Mouse (Mus musculus) midbrain, postnatal 0 days (tissue): ENCODE data around the gene Rwdd4a. TPM values are rescaled to one million over a fixed set of nuclear protein-coding genes. Genes with fewer than 3 reads are reported as not detected.

ENCODE experiments used
- ATAC-seq: fragments of 200-750 bp; cut with Nextera tagmentation; 2 replicates; pipeline ENCODE4 v1.8.0; 2017; ENCODE audit warnings: moderate number of reproducible peaks, mild to moderate bottlenecking, moderate TSS enrichment, moderate library complexity; ENCODE audit not compliant: low FRiP score
- DNase-seq: peaks from one replicate; pipeline ENCODE4 v3.0.0-alpha.2; 2015; ENCODE audit warnings: low spot score
- H3K27ac ChIP-seq: fragments of 300-500 bp; sonication (generic); 2 replicates; pipeline ENCODE4 v1.5.1; 2014; ENCODE audit warnings: low read depth, mild to moderate bottlenecking, low read length, mixed read lengths
- H3K27me3 ChIP-seq: fragments of 300-500 bp; sonication (generic); 2 replicates; pipeline ENCODE4 v1.6.1; 2014; ENCODE audit warnings: low read length, control low read depth, mixed read lengths; ENCODE audit not compliant: insufficient read depth
- H3K36me3 ChIP-seq: fragments of 300-500 bp; sonication (generic); 2 replicates; pipeline ENCODE4 v1.6.1; 2014; ENCODE audit warnings: low read length, control low read depth, mixed read lengths; ENCODE audit not compliant: insufficient read depth
- H3K4me1 ChIP-seq: fragments of 300-500 bp; sonication (generic); 2 replicates; pipeline ENCODE4 v1.6.1; 2014; ENCODE audit warnings: mild to moderate bottlenecking, control low read depth, antibody characterized with exemption, low read length, mixed read lengths; ENCODE audit not compliant: insufficient read depth
- H3K4me2 ChIP-seq: fragments of 300-500 bp; sonication (generic); 2 replicates; pipeline ENCODE4 v1.6.1; 2014; ENCODE audit warnings: low read depth, mild to moderate bottlenecking, low read length, mixed read lengths; ENCODE audit not compliant: poor library complexity, severe bottlenecking
- H3K4me3 ChIP-seq: fragments of 300-500 bp; sonication (generic); 2 replicates; pipeline ENCODE4 v1.5.1; 2014; ENCODE audit warnings: low read depth, mild to moderate bottlenecking, low read length, moderate library complexity
- H3K9ac ChIP-seq: fragments of 300-500 bp; sonication (generic); replicated peaks from 2 replicates; pipeline ENCODE4 v1.6.1; 2014; ENCODE audit warnings: mild to moderate bottlenecking, low read length, moderate library complexity, mixed read lengths; ENCODE audit not compliant: poor library complexity, severe bottlenecking
- H3K9me3 ChIP-seq: fragments of 300-500 bp; sonication (generic); 2 replicates; pipeline ENCODE4 v1.6.1; 2016; ENCODE audit warnings: low read length, control low read depth
- CTCF ChIP-seq: IDR thresholded peaks from 2 replicates; pipeline ENCODE4 v1.5.1; 2016; ENCODE audit warnings: antibody characterized with exemption, mild to moderate bottlenecking
- WGBS: fragments of 180-500 bp; shearing (Covaris S2); extraction: QIAGEN DNeasy Blood & Tissue Kit; methylation state at CpG from one replicate; pipeline ENCODE4 v1.1.7; 2014; 5-methylcytosine and 5-hydroxymethylcytosine counted together
- polyA plus RNA-seq: library from polyadenylated mRNA; unstranded; fragments of >200 nt; fragmentation: Nextera tagmentation; extraction: Ambion mirVana; gene quantifications from 2 replicates; pipeline ENCODE4 v1.2.1, GENCODE M21; 2015
- total RNA-seq: library from RNA; depleted of rRNA; stranded (reverse); fragments of >200 nt; gene quantifications from 2 replicates; pipeline ENCODE4 v1.2.3, GENCODE M21; 2014

The Rwdd4a gene
- total and polyA plus RNA-seq, 2 experiments from 2014 or later: 13.4 to 27.2 TPM

DNA sequence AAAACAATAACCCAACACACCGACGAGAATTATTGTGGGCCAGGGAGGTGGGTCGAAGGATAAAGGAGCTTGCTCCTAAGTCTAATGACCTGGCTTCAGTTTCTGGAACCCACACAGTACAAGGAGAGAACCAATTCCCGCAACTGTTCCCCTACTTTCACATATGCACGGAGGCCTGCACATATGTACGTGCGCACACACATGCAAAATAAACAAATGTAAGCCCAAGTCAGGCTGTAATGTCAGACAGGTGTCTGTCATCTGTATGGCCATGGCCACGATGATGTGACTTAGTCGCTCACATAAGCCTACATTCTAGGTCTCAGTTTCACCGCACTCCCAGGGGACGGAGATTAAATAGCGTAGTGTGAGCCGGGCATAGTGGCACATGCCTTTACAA lies 30.9 kb upstream of the Rwdd4a start:
- peaks cover 60% of the 10 kb centered on the region for H3K36me3 ChIP-seq
- ATAC-seq: no peak

GRCm38 (mm10) chr8:47505431-47505830 lies 28.0 kb upstream of the Rwdd4a start:
- H3K27ac ChIP-seq: no peak overlapping the region
- ATAC-seq (no peak), DNase-seq (no peak)
- no peak overlapping the region for H3K4me3 ChIP-seq
- peaks cover 60% of the 10 kb centered on the region for H3K36me3 ChIP-seq
- H3K4me1 ChIP-seq: no peaks in the 10 kb centered on the region
- H3K9ac ChIP-seq: no peak overlapping the region
- H3K4me2 ChIP-seq: no peak overlapping the region
- H3K9me3 ChIP-seq: no peaks in the 10 kb centered on the region
- no peaks in the 10 kb centered on the region for H3K27me3 ChIP-seq
- TF ChIP-seq CTCF: no peak
- 81% methylated on average over 12 of the region's 12 CpGs for WGBS

More for the DNA sequence above, 30.9 kb upstream of the Rwdd4a start:
- Histone ChIP-seq H3K27me3 (no peaks in the 10 kb centered on the region), H3K27ac (no peak overlapping the region), H3K4me1 (no peaks in the 10 kb centered on the region), H3K4me2 (no peak overlapping the region), H3K9ac (no peak overlapping the region), H3K4me3 (no peak overlapping the region), H3K9me3 (no peaks in the 10 kb centered on the region)
- 97% methylated on average over 13 of the region's 13 CpGs for WGBS
- TF ChIP-seq CTCF: no peak
- no peak for DNase-seq

DNA sequence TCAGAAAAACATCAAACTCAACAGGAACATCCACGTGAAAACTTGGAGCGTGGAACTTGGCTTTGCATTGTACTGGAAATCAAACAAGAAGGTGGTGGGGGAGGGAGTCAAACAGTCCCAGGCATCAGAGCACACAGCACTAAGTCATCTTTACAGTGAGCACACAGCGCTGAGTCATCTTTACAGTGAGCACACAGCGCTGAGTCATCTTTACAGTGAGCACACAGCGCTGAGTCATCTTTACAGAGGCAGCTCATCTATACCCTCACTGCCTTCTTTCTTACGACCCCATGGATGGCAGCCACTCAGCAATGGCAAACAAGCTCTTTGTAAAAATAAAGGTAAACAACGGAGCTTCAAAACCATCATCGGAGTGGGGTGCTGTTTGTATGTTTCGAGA lies 22.5 kb upstream of the Rwdd4a start:
- DNase-seq: no peak
- no peaks in the 10 kb centered on the region for H3K9me3 ChIP-seq

GRCm38 (mm10) chr8:47513601-47514000 lies 19.9 kb upstream of the Rwdd4a start:
- Histone ChIP-seq H3K36me3 (peaks cover 54% of the 10 kb centered on the region), H3K9me3 (no peaks in the 10 kb centered on the region), H3K4me2 (no peak overlapping the region), H3K4me3 (no peak overlapping the region), H3K27ac (no peak overlapping the region), H3K4me1 (no peaks in the 10 kb centered on the region), H3K9ac (no peak overlapping the region), H3K27me3 (no peaks in the 10 kb centered on the region)
- WGBS: 94% methylated on average over 15 of the region's 15 CpGs
- TF ChIP-seq CTCF: no peak
- ATAC-seq (no peak), DNase-seq (no peak)

More for the DNA sequence above, 22.5 kb upstream of the Rwdd4a start:
- H3K36me3 ChIP-seq: peaks cover 48% of the 10 kb centered on the region
- no peaks in the 10 kb centered on the region for H3K27me3 ChIP-seq
- no peak overlapping the region for H3K9ac ChIP-seq
- TF ChIP-seq CTCF: no peak
- ATAC-seq: no peak
- WGBS: 95% methylated on average over 9 of the region's 9 CpGs
- H3K4me3 ChIP-seq: no peak overlapping the region
- H3K27ac ChIP-seq: no peak overlapping the region
- H3K4me1 ChIP-seq: no peaks in the 10 kb centered on the region
- H3K4me2 ChIP-seq: no peak overlapping the region

GRCm38 (mm10) chr8:47528094-47528493 lies 5.4 kb upstream of the Rwdd4a start:
- ATAC-seq: no peak
- H3K36me3 ChIP-seq: peaks cover 29% of the 10 kb centered on the region
- WGBS: 88% methylated on average over 1 of the region's 1 CpGs

GRCm38 (mm10) chr8:47538323-47538722 lies 4.9 kb downstream of the Rwdd4a start:
- Histone ChIP-seq H3K4me1 (0 out of 2 replicates have a peak, but pooled peaks cover 2% of the 10 kb centered on the region), H3K27ac (no peak overlapping the region), H3K36me3 (peaks cover 8% of the 10 kb centered on the region; the same call in 1 of the 2 replicates), H3K4me2 (no peak overlapping the region), H3K4me3 (no peak overlapping the region), H3K9ac (no peak overlapping the region), H3K9me3 (no peaks in the 10 kb centered on the region), H3K27me3 (no peaks in the 10 kb centered on the region)
- no peak for TF ChIP-seq CTCF
- ATAC-seq (no peak), DNase-seq (no peak)
- 57% methylated on average over 4 of the region's 4 CpGs for WGBS

More at GRCm38 (mm10) chr8:47528094-47528493, 5.4 kb upstream of the Rwdd4a start:
- Histone ChIP-seq H3K9me3 (no peaks in the 10 kb centered on the region), H3K4me2 (no peak overlapping the region), H3K27ac (no peak overlapping the region), H3K9ac (no peak overlapping the region), H3K27me3 (no peaks in the 10 kb centered on the region), H3K4me1 (peaks cover 4% of the 10 kb centered on the region; the same call in 1 of the 2 replicates), H3K4me3 (no peak overlapping the region)
- DNase-seq: no peak
- no peak for TF ChIP-seq CTCF
